Mouse (Mus musculus) heart, adult 2 months (tissue): ENCODE measurements around the gene Phf6.

ENCODE experiments used
- CTCF ChIP-seq: fragments of 200-600 bp; IDR thresholded peaks from 2 replicates; pipeline ENCODE4 v1.8.1; 2022; ENCODE audit warnings: antibody characterized with exemption, mild to moderate bottlenecking, moderate library complexity
- EP300 ChIP-seq: fragments of 200-500 bp; IDR thresholded peaks from 2 replicates; pipeline ENCODE4 v1.6.1; 2011; ENCODE audit warnings: low read depth, low read length, control low read depth; ENCODE audit not compliant: insufficient read depth
- POLR2A ChIP-seq: fragments of 200-500 bp; IDR thresholded peaks from 2 replicates; pipeline ENCODE4 v1.6.1; 2011; ENCODE audit warnings: mild to moderate bottlenecking, low read depth, low read length, control low read depth; ENCODE audit not compliant: insufficient read depth

DNA sequence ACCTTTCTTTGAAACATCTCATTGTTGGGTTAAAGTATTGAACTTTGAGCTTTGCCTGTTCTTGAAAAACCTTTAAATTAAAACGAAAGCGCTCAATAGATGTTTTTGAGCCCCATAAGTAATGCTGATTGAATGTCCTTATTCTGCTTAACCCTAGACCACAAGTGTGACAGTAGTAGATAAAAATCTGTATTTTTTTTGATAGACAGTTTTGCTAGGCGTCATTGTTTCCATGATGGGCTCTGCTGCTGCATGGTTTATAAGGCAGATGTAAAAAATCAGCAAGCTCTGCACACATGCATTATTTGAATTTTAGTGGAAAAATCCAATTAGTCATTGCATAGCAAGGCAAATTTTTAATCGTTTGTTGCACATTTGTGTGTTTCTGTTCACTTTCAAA is 1.8 kb downstream of the Phf6 start:
- TF ChIP-seq CTCF (no peak), EP300 (no peak), POLR2A (no peak)
